Mouse (Mus musculus) lung, postnatal 0 days (tissue): ENCODE measurements at regions not wholly inside any gene's neighbourhood (a gene's known extent, or its start where the extent isn't known, plus 50 kb on each side); places are given as distances from the start of the nearest gene placed in this dataset.

ENCODE experiments used
- CTCF ChIP-seq: IDR thresholded peaks from 2 replicates; pipeline ENCODE4 v1.5.1; 2016; ENCODE audit warnings: antibody characterized with exemption, mild to moderate bottlenecking
- EP300 ChIP-seq: IDR thresholded peaks from 2 replicates; pipeline ENCODE4 v1.6.1; 2016; ENCODE audit warnings: antibody characterized with exemption, mild to moderate bottlenecking, control low read depth

GRCm38 (mm10) chr12:117347135-117347534 lies 169.1 kb upstream of the Rapgef5 start:
- TF ChIP-seq CTCF = no peak
- TF ChIP-seq EP300 = no peak
